Mouse (Mus musculus) hindbrain, postnatal 0 days (tissue): ENCODE data around the gene Lysmd1. TPM values are rescaled to one million over a fixed set of nuclear protein-coding genes. Genes with fewer than 3 reads are reported as not detected.
"Not testable (repeated sequence)": the region's sequence is repeated elsewhere in the genome, so short reads cannot be mapped to it uniquely, and the experiment has no call there.

Experiments used
- ATAC-seq: fragments of 200-750 bp; cut with Nextera tagmentation; 2 replicates; pipeline ENCODE4 v1.8.0; 2017; ENCODE audit warnings: mild to moderate bottlenecking, moderate TSS enrichment, moderate library complexity
- DNase-seq: peaks from one replicate; pipeline ENCODE4 v3.0.0-alpha.2; 2015; ENCODE audit warnings: low spot score
- H3K27ac ChIP-seq: fragments of 300-500 bp; sonication (generic); 2 replicates; pipeline ENCODE4 v1.5.1; 2014; ENCODE audit warnings: mild to moderate bottlenecking
- H3K27me3 ChIP-seq: fragments of 300-500 bp; sonication (generic); 2 replicates; pipeline ENCODE4 v1.6.1; 2014; ENCODE audit warnings: low read length, mixed read lengths; ENCODE audit not compliant: insufficient read depth
- H3K36me3 ChIP-seq: fragments of 300-500 bp; sonication (generic); 2 replicates; pipeline ENCODE4 v1.6.1; 2014; ENCODE audit warnings: low read length, mixed read lengths; ENCODE audit not compliant: insufficient read depth
- H3K4me1 ChIP-seq: fragments of 300-500 bp; sonication (generic); 2 replicates; pipeline ENCODE4 v1.6.1; 2014; ENCODE audit warnings: antibody characterized with exemption, low read length, mixed read lengths; ENCODE audit not compliant: insufficient read depth
- H3K4me2 ChIP-seq: fragments of 300-500 bp; sonication (generic); 2 replicates; pipeline ENCODE4 v1.6.1; 2014; ENCODE audit warnings: low read depth, mild to moderate bottlenecking, low read length, moderate library complexity, mixed read lengths
- H3K4me3 ChIP-seq: fragments of 300-500 bp; sonication (generic); 2 replicates; pipeline ENCODE4 v1.5.1; 2014; ENCODE audit warnings: low read length
- H3K9ac ChIP-seq: fragments of 300-500 bp; sonication (generic); replicated peaks from 2 replicates; pipeline ENCODE4 v1.6.1; 2014; ENCODE audit warnings: mild to moderate bottlenecking, low read length, moderate library complexity, mixed read lengths
- H3K9me3 ChIP-seq: fragments of 300-500 bp; sonication (generic); 2 replicates; pipeline ENCODE4 v1.6.1; 2016; ENCODE audit warnings: low read length, mixed read lengths
- CTCF ChIP-seq: IDR thresholded peaks from 2 replicates; pipeline ENCODE4 v1.5.1; 2016; ENCODE audit warnings: antibody characterized with exemption, control low read depth, low read depth
- WGBS: fragments of 180-500 bp; shearing (Covaris S2); extraction: QIAGEN DNeasy Blood & Tissue Kit; methylation state at CpG from one replicate; pipeline ENCODE4 v1.1.7; 2014; 5-methylcytosine and 5-hydroxymethylcytosine counted together
- polyA plus RNA-seq: library from polyadenylated mRNA; unstranded; fragments of >200 nt; fragmentation: Nextera tagmentation; extraction: Ambion mirVana; gene quantifications from 2 replicates; pipeline ENCODE4 v1.2.1, GENCODE M21; 2015
- total RNA-seq: library from RNA; depleted of rRNA; stranded (reverse); fragments of >200 nt; gene quantifications from 2 replicates; pipeline ENCODE4 v1.2.3, GENCODE M21; 2014

Gene Lysmd1
- total and polyA plus RNA-seq, 2 experiments from 2014 or later: 33.4 to 42.4 TPM

- Histone ChIP-seq H3K36me3 (no peaks in the 10 kb centered on the region), H3K4me3 (no peak overlapping the region), H3K9me3 (no peaks in the 10 kb centered on the region), H3K4me1 (0 out of 2 replicates have a peak, but pooled peaks cover 4% of the 10 kb centered on the region), H3K27me3 (no peaks in the 10 kb centered on the region), H3K9ac (no peak overlapping the region), H3K27ac (no peak overlapping the region), H3K4me2 (no peak overlapping the region)
- no peak for DNase-seq
- 35% methylated on average over 6 of the region's 6 CpGs for WGBS
- no peak for ATAC-seq
- TF ChIP-seq CTCF: no peak
These were observed 4.6 kb upstream of the Lysmd1 start for GRCm38 (mm10) chr3:95129226-95129651.

- 91% methylated on average over 5 of the region's 5 CpGs for WGBS
- DNase-seq: no peak
These were observed 3.8 kb upstream of the Lysmd1 start for GRCm38 (mm10) chr3:95130081-95130480.

GRCm38 (mm10) chr3:95132389-95132788 is 1.5 kb upstream of the Lysmd1 start:
- peak; percentile 37 for TF ChIP-seq CTCF
- not testable (repeated sequence) for H3K36me3 ChIP-seq, DNase-seq, ATAC-seq, H3K4me1 ChIP-seq, H3K4me2 ChIP-seq, H3K27ac ChIP-seq, H3K9ac ChIP-seq, H3K27me3 ChIP-seq, H3K4me3 ChIP-seq, H3K9me3 ChIP-seq
- 91% methylated on average over 2 of the region's 2 CpGs for WGBS

More at GRCm38 (mm10) chr3:95130081-95130480, 3.8 kb upstream of the Lysmd1 start:
- Histone ChIP-seq H3K9me3 (no peaks in the 10 kb centered on the region), H3K27me3 (no peaks in the 10 kb centered on the region), H3K4me3 (no peak overlapping the region), H3K9ac (no peak overlapping the region), H3K36me3 (no peaks in the 10 kb centered on the region), H3K4me2 (no peak overlapping the region), H3K27ac (no peak overlapping the region), H3K4me1 (0 out of 2 replicates have a peak, but pooled peaks cover 1% of the 10 kb centered on the region)
- TF ChIP-seq CTCF: no peak
- ATAC-seq: no peak

- DNase-seq (no peak), ATAC-seq (0 out of 2 replicates have a peak, but pooled peaks have one; percentile 4)
- peak overlapping the region; percentile 66 for H3K4me3 ChIP-seq
- WGBS: 54% methylated on average over 11 of the region's 11 CpGs
- TF ChIP-seq CTCF: no peak
- H3K9me3 ChIP-seq: no peaks in the 10 kb centered on the region
- peak overlapping the region; percentile 80; the same call in 1 of the 2 replicates for H3K27ac ChIP-seq
- H3K27me3 ChIP-seq: no peaks in the 10 kb centered on the region
- no peaks in the 10 kb centered on the region for H3K4me1 ChIP-seq
- peak overlapping the region; percentile 59 for H3K4me2 ChIP-seq
- peak overlapping the region; percentile 71 for H3K9ac ChIP-seq
- H3K36me3 ChIP-seq: no peaks in the 10 kb centered on the region
These were observed 712 bp upstream of the Lysmd1 start for GRCm38 (mm10) chr3:95133176-95133575.

- H3K4me2 ChIP-seq, H3K4me1 ChIP-seq, H3K36me3 ChIP-seq, H3K27ac ChIP-seq, H3K9ac ChIP-seq, H3K9me3 ChIP-seq, H3K27me3 ChIP-seq, DNase-seq: not testable (repeated sequence)
- ATAC-seq: peak; percentile 52
- WGBS: no CpG with 5 or more reads among the region's 12 CpGs
- peak overlapping the region; percentile 66 for H3K4me3 ChIP-seq
These were observed 245 bp downstream of the Lysmd1 start for GRCm38 (mm10) chr3:95134133-95134532.

GRCm38 (mm10) chr3:95135023-95135422 is 1.1 kb downstream of the Lysmd1 start:
- H3K4me2 ChIP-seq: peak overlapping the region; percentile 70
- no peak for ATAC-seq
- H3K36me3 ChIP-seq: peaks cover under 1% of the 10 kb centered on the region; the same call in 1 of the 2 replicates
- peak overlapping the region; percentile 34 for H3K4me3 ChIP-seq
- peak overlapping the region; percentile 41; the same call in 1 of the 2 replicates for H3K27ac ChIP-seq
- H3K9me3 ChIP-seq: no peaks in the 10 kb centered on the region
- H3K9ac ChIP-seq: peak overlapping the region; percentile 33
- peak; percentile 21 for DNase-seq
- no peaks in the 10 kb centered on the region for H3K4me1 ChIP-seq
- no peaks in the 10 kb centered on the region for H3K27me3 ChIP-seq
- 27% methylated on average over 6 of the region's 6 CpGs for WGBS
- no peak for TF ChIP-seq CTCF

GRCm38 (mm10) chr3:95135433-95136052 is 1.7 kb downstream of the Lysmd1 start:
- Histone ChIP-seq H3K36me3 (peaks cover 6% of the 10 kb centered on the region; the same call in 1 of the 2 replicates), H3K27me3 (no peaks in the 10 kb centered on the region), H3K27ac (0 out of 2 replicates have a peak overlapping the region, but pooled peaks have one; percentile 41), H3K4me3 (peak overlapping the region; percentile 34), H3K4me2 (peak overlapping the region; percentile 70), H3K4me1 (no peaks in the 10 kb centered on the region), H3K9me3 (no peaks in the 10 kb centered on the region), H3K9ac (no peak overlapping the region)
- no peak for TF ChIP-seq CTCF
- 88% methylated on average over 7 of the region's 7 CpGs for WGBS
- DNase-seq (no peak), ATAC-seq (no peak)
